25 mouse cellular contexts compared by ENCODE assay signal in genomic region chr16:91348264-91348565, GRCm38 (mm10). TPM values are rescaled to one million over a fixed set of nuclear protein-coding genes. Genes with fewer than 3 reads are reported as not detected.
DNase-seq lines count a peak whose midpoint lies in the region; ATAC-seq and TF ChIP-seq lines count a peak whose summit lies in the region.
"Had no signal": no experiment of that assay in that cellular context is flagged by ENCODE, and none has a peak within 500 bp of the region (broad histone marks: within the 10 kb centered on the region; RNA-seq: fewer than 3 reads in every experiment).

No protein-coding gene starts in this region.

- ATAC-seq in forebrain, postnatal 0 days = no peak
- ATAC-seq in forebrain, embryonic 13.5 days = no peak
- no peak for ATAC-seq in midbrain, embryonic 11.5 days (ENCODE audit: low FRiP score)
- ATAC-seq in hindbrain, embryonic 15.5 days (ENCODE audit: low FRiP score, low read depth) = no peak
- no peak for ATAC-seq in midbrain, embryonic 16.5 days

- no peak overlapping the region for H3K4me3 ChIP-seq in forebrain, postnatal 0 days (ENCODE audit: low read depth, low read length)
- H3K4me3 ChIP-seq in forebrain, embryonic 13.5 days = no peak overlapping the region
- H3K4me3 ChIP-seq in midbrain, embryonic 11.5 days (ENCODE audit: low read depth, low read length) = no peak overlapping the region
- H3K4me3 ChIP-seq in midbrain, embryonic 10.5 days = no peak overlapping the region
- no peak overlapping the region for H3K4me3 ChIP-seq in hindbrain, embryonic 15.5 days
- no peak overlapping the region for H3K4me3 ChIP-seq in midbrain, embryonic 16.5 days (ENCODE audit: low read depth, low read length)
- H3K4me3 ChIP-seq: heart, embryonic 10.5 days; limb, embryonic 13.5 days; liver, embryonic 15.5 days; midbrain, embryonic 12.5 days had no signal

- no peak overlapping the region for H3K27ac ChIP-seq in forebrain, postnatal 0 days (ENCODE audit: low read depth, low read length)
- no peak overlapping the region for H3K27ac ChIP-seq in forebrain, embryonic 13.5 days
- H3K27ac ChIP-seq in midbrain, embryonic 11.5 days (ENCODE audit: low read depth, low read length) = no peak overlapping the region
- H3K27ac ChIP-seq in midbrain, embryonic 10.5 days (replicated peaks) = no peak overlapping the region; the same call in 1 of the 2 replicates
- H3K27ac ChIP-seq in hindbrain, embryonic 15.5 days (replicated peaks) = no peak overlapping the region
- no peak overlapping the region for H3K27ac ChIP-seq in midbrain, embryonic 16.5 days (ENCODE audit: low read length)
- H3K27ac ChIP-seq: heart, embryonic 10.5 days; limb, embryonic 13.5 days; liver, embryonic 15.5 days; midbrain, embryonic 12.5 days had no signal

- H3K9ac ChIP-seq in forebrain, postnatal 0 days = no peak overlapping the region
- H3K9ac ChIP-seq in forebrain, embryonic 13.5 days = no peak overlapping the region
- no peak overlapping the region for H3K9ac ChIP-seq in midbrain, embryonic 11.5 days (ENCODE audit: low read length)
- no peak overlapping the region for H3K9ac ChIP-seq in hindbrain, embryonic 15.5 days
- H3K9ac ChIP-seq in midbrain, embryonic 16.5 days (ENCODE audit: low read depth, low read length) = no peak overlapping the region; the same call in 1 of the 2 replicates
- H3K9ac ChIP-seq: limb, embryonic 13.5 days; liver, embryonic 15.5 days; midbrain, embryonic 12.5 days had no signal

- 44% methylated on average over 14 of the region's 14 CpGs for WGBS in forebrain, postnatal 0 days
- WGBS in forebrain, embryonic 13.5 days = 55% methylated on average over 14 of the region's 14 CpGs
- WGBS in midbrain, embryonic 11.5 days = 64% methylated on average over 14 of the region's 14 CpGs
- 76% methylated on average over 14 of the region's 14 CpGs for WGBS in midbrain, embryonic 10.5 days
- WGBS in hindbrain, embryonic 15.5 days = 28% methylated on average over 14 of the region's 14 CpGs
- WGBS in midbrain, embryonic 16.5 days = 38% methylated on average over 14 of the region's 14 CpGs

- H3K4me1 ChIP-seq in forebrain, postnatal 0 days (ENCODE audit: insufficient read depth) = no peaks in the 10 kb centered on the region
- peaks cover 13% of the 10 kb centered on the region for H3K4me1 ChIP-seq in forebrain, embryonic 13.5 days
- peaks cover 8% of the 10 kb centered on the region; the same call in 1 of the 2 replicates for H3K4me1 ChIP-seq in midbrain, embryonic 11.5 days (ENCODE audit: control insufficient read depth, insufficient read depth, low read length)
- H3K4me1 ChIP-seq in midbrain, embryonic 10.5 days = peaks cover 21% of the 10 kb centered on the region
- H3K4me1 ChIP-seq in hindbrain, embryonic 15.5 days (replicated peaks) = peaks cover 12% of the 10 kb centered on the region
- H3K4me1 ChIP-seq in midbrain, embryonic 16.5 days (ENCODE audit: control insufficient read depth, insufficient read depth, low read length) = peaks cover 4% of the 10 kb centered on the region; the same call in 1 of the 2 replicates
- H3K4me1 ChIP-seq: heart, embryonic 10.5 days; limb, embryonic 13.5 days had no signal

- peak; percentile 7 for DNase-seq in forebrain, postnatal 0 days
- peak; percentile 85 for DNase-seq in midbrain, embryonic 11.5 days (ENCODE audit: low spot score, missing footprints)
- no peak for DNase-seq in midbrain, embryonic 10.5 days (ENCODE audit: low spot score)
- DNase-seq in kidney, postnatal 14 days = no peak
- DNase-seq: adrenal gland, postnatal 25 days; cerebellum, adult 9-11 months; gastrocnemius, postnatal 25 days; heart, postnatal 14 days; kidney, adult 9 months; lung, postnatal 14 days had no signal

- H3K36me3 ChIP-seq in forebrain, postnatal 0 days (ENCODE audit: insufficient read depth) = no peaks in the 10 kb centered on the region
- no peaks in the 10 kb centered on the region for H3K36me3 ChIP-seq in forebrain, embryonic 13.5 days (ENCODE audit: poor library complexity, severe bottlenecking)
- H3K36me3 ChIP-seq in midbrain, embryonic 11.5 days (ENCODE audit: control insufficient read depth, insufficient read depth, low read length) = no peaks in the 10 kb centered on the region
- no peaks in the 10 kb centered on the region for H3K36me3 ChIP-seq in midbrain, embryonic 10.5 days
- H3K36me3 ChIP-seq in hindbrain, embryonic 15.5 days = no peaks in the 10 kb centered on the region
- H3K36me3 ChIP-seq in midbrain, embryonic 16.5 days (ENCODE audit: control insufficient read depth, insufficient read depth, low read length) = no peaks in the 10 kb centered on the region
- H3K36me3 ChIP-seq: heart, embryonic 10.5 days; limb, embryonic 13.5 days; liver, embryonic 15.5 days; midbrain, embryonic 12.5 days had no signal

- TF ChIP-seq CTCF in forebrain, postnatal 0 days (IDR thresholded peaks at IDR 0.05; ENCODE audit: low read depth) = no peak

- H3K27me3 ChIP-seq in forebrain, postnatal 0 days (ENCODE audit: insufficient read depth, low read length) = peaks cover 5% of the 10 kb centered on the region
- H3K27me3 ChIP-seq in forebrain, embryonic 13.5 days = peaks cover 35% of the 10 kb centered on the region
- H3K27me3 ChIP-seq in midbrain, embryonic 11.5 days (ENCODE audit: control insufficient read depth, insufficient read depth, low read length) = peaks cover 4% of the 10 kb centered on the region; the same call in 1 of the 2 replicates
- peaks cover 64% of the 10 kb centered on the region for H3K27me3 ChIP-seq in midbrain, embryonic 10.5 days (ENCODE audit: low read depth, poor library complexity, severe bottlenecking)
- peaks cover 42% of the 10 kb centered on the region for H3K27me3 ChIP-seq in hindbrain, embryonic 15.5 days
- peaks cover 12% of the 10 kb centered on the region for H3K27me3 ChIP-seq in midbrain, embryonic 16.5 days (ENCODE audit: control insufficient read depth, insufficient read depth, low read depth, low read length)
- H3K27me3 ChIP-seq: liver, embryonic 15.5 days had no signal

- no peak overlapping the region for H3K4me2 ChIP-seq in forebrain, postnatal 0 days (ENCODE audit: low read depth)
- H3K4me2 ChIP-seq in forebrain, embryonic 13.5 days = no peak overlapping the region
- no peak overlapping the region; the same call in 1 of the 2 replicates for H3K4me2 ChIP-seq in midbrain, embryonic 11.5 days
- H3K4me2 ChIP-seq in hindbrain, embryonic 15.5 days = peak overlapping the region; percentile 23
- H3K4me2 ChIP-seq in midbrain, embryonic 16.5 days (ENCODE audit: low read length) = peak overlapping the region; percentile 21; the same call in 1 of the 2 replicates
- H3K4me2 ChIP-seq: limb, embryonic 13.5 days; liver, embryonic 15.5 days; midbrain, embryonic 12.5 days had no signal

- no peaks in the 10 kb centered on the region for H3K9me3 ChIP-seq in forebrain, postnatal 0 days (ENCODE audit: low read length)
- no peaks in the 10 kb centered on the region for H3K9me3 ChIP-seq in forebrain, embryonic 13.5 days (replicated peaks)
- no peaks in the 10 kb centered on the region for H3K9me3 ChIP-seq in midbrain, embryonic 11.5 days (ENCODE audit: control insufficient read depth, low read length)
- no peaks in the 10 kb centered on the region for H3K9me3 ChIP-seq in midbrain, embryonic 10.5 days (replicated peaks)
- no peaks in the 10 kb centered on the region for H3K9me3 ChIP-seq in hindbrain, embryonic 15.5 days
- no peaks in the 10 kb centered on the region for H3K9me3 ChIP-seq in midbrain, embryonic 16.5 days (replicated peaks; ENCODE audit: control insufficient read depth, low read length, poor library complexity, severe bottlenecking)
- H3K9me3 ChIP-seq: heart, embryonic 10.5 days; limb, embryonic 13.5 days; liver, embryonic 15.5 days; midbrain, embryonic 12.5 days had no signal

RNA-seq across cellular contexts. Expression of gene Ifnar2, which starts 24.4 kb away (rescaled TPM):
- total RNA-seq in forebrain, postnatal 0 days (2014; rRNA removed) = 24.5 and 25.5 TPM in 2 replicates
- 53.1 and 58.1 TPM in 2 replicates for polyA plus RNA-seq in forebrain, postnatal 0 days (2015; fragmentation: Nextera tagmentation; extraction: Ambion mirVana)
- 29.8 and 32.5 TPM in 2 replicates for polyA plus RNA-seq in forebrain, embryonic 13.5 days (2015; fragmentation: Nextera tagmentation; extraction: Ambion mirVana)
- 32.6 and 32.7 TPM in 2 replicates for polyA plus RNA-seq in midbrain, embryonic 11.5 days (2014; fragmentation: Nextera tagmentation; extraction: Ambion mirVana)
- 26.0 and 27.9 TPM in 2 replicates for polyA plus RNA-seq in midbrain, embryonic 10.5 days (2016; fragmentation: Nextera tagmentation; extraction: Ambion mirVana)
- polyA plus RNA-seq in hindbrain, embryonic 15.5 days (2015; fragmentation: Nextera tagmentation; extraction: Ambion mirVana) = 37.1 and 39.5 TPM in 2 replicates
- polyA plus RNA-seq in midbrain, embryonic 16.5 days (2015; fragmentation: Nextera tagmentation; extraction: Ambion mirVana) = 35.4 and 38.7 TPM in 2 replicates

RNA-seq across cellular contexts. Expression of gene Gm21970, which starts 43.3 kb away (rescaled TPM):
- 6.1 TPM in 1 of 2 replicates, not detected in the other for total RNA-seq in forebrain, postnatal 0 days (2014; rRNA removed)
- not detected in 2 replicates for polyA plus RNA-seq in forebrain, postnatal 0 days (2015; fragmentation: Nextera tagmentation; extraction: Ambion mirVana)
- polyA plus RNA-seq in forebrain, embryonic 13.5 days (2015; fragmentation: Nextera tagmentation; extraction: Ambion mirVana) = not detected in 2 replicates
- polyA plus RNA-seq in midbrain, embryonic 11.5 days (2014; fragmentation: Nextera tagmentation; extraction: Ambion mirVana) = not detected in 2 replicates
- polyA plus RNA-seq in midbrain, embryonic 10.5 days (2016; fragmentation: Nextera tagmentation; extraction: Ambion mirVana) = not detected in 2 replicates
- not detected in 2 replicates for polyA plus RNA-seq in hindbrain, embryonic 15.5 days (2015; fragmentation: Nextera tagmentation; extraction: Ambion mirVana)
- polyA plus RNA-seq in midbrain, embryonic 16.5 days (2015; fragmentation: Nextera tagmentation; extraction: Ambion mirVana) = not detected in 2 replicates
- total RNA-seq: adrenal gland, postnatal 25 days; ES-E14; gastrocnemius, postnatal 25 days; heart, postnatal 14 days; left cerebral cortex, adult 8-10 months had no signal
- polyA plus RNA-seq: C2C12; frontal cortex, adult 2 months; heart, embryonic 10.5 days; large intestine, adult 2 months; limb, embryonic 13.5 days; midbrain, embryonic 12.5 days; neural tube, embryonic 11.5 days; stomach, embryonic 16.5 days; thymus, postnatal 0 days had no signal

RNA-seq across cellular contexts. Expression of gene Il10rb, which starts 57.7 kb away (rescaled TPM):
- 5.0 and 7.9 TPM in 2 replicates for total RNA-seq in forebrain, postnatal 0 days (2014; rRNA removed)
- 9.2 and 11.1 TPM in 2 replicates for polyA plus RNA-seq in forebrain, postnatal 0 days (2015; fragmentation: Nextera tagmentation; extraction: Ambion mirVana)
- 5.9 TPM in 2 replicates for polyA plus RNA-seq in forebrain, embryonic 13.5 days (2015; fragmentation: Nextera tagmentation; extraction: Ambion mirVana)
- polyA plus RNA-seq in midbrain, embryonic 11.5 days (2014; fragmentation: Nextera tagmentation; extraction: Ambion mirVana) = 8.1 and 8.5 TPM in 2 replicates
- polyA plus RNA-seq in midbrain, embryonic 10.5 days (2016; fragmentation: Nextera tagmentation; extraction: Ambion mirVana) = 6.9 and 8.9 TPM in 2 replicates
- polyA plus RNA-seq in hindbrain, embryonic 15.5 days (2015; fragmentation: Nextera tagmentation; extraction: Ambion mirVana) = 12.2 and 16.4 TPM in 2 replicates
- polyA plus RNA-seq in midbrain, embryonic 16.5 days (2015; fragmentation: Nextera tagmentation; extraction: Ambion mirVana) = 10.4 and 11.1 TPM in 2 replicates

Comparison
In these comparisons a context has a peak if more than half of its experiments do, and no peak if none do; other contexts are left out.
1. DNase-seq: peak in forebrain, postnatal 0 days (single experiment) and midbrain, embryonic 11.5 days (single experiment); none in midbrain, embryonic 10.5 days (single experiment) and kidney, postnatal 14 days (single experiment).
2. H3K4me2 ChIP-seq: peak in hindbrain, embryonic 15.5 days (single experiment) and midbrain, embryonic 16.5 days (single experiment); none in forebrain, postnatal 0 days (single experiment), forebrain, embryonic 13.5 days (single experiment) and midbrain, embryonic 11.5 days (single experiment).